Mouse (Mus musculus): Measurements from ENCODE around the gene Prr7. TPM values are rescaled to one million over a fixed set of nuclear protein-coding genes. Genes with fewer than 3 reads are reported as not detected.
"Not testable (repeated sequence)": the region's sequence is repeated elsewhere in the genome, so short reads cannot be mapped to it uniquely, and the experiment has no call there.

The Prr7 gene
- polyA plus RNA-seq, 1 experiment from 2014 or later = 0.30 TPM

- Histone ChIP-seq H3K27ac (replicated peaks in 1 of 2; ENCODE audit: control insufficient read depth in 1 of 2, insufficient read depth in 1 of 2, low read depth in 2 of 2, low read length in 2 of 2) (no peak within 1 kb of the TSS), H3K9ac (ENCODE audit: low read length) (no peak within 1 kb of the TSS), H3K27me3 (ENCODE audit: control insufficient read depth, insufficient read depth, low read length) (peaks cover 21% of the 10 kb centered on the region), H3K4me2 (ENCODE audit: low read length) (no peak within 1 kb of the TSS), H3K9me3 (ENCODE audit: control insufficient read depth, low read length) (0 out of 2 replicates have a peak, but pooled peaks cover 2% of the 10 kb centered on the region), H3K4me1 (ENCODE audit: control insufficient read depth in 2 of 2, insufficient read depth in 2 of 2, low read length in 2 of 2) (no peaks in the 10 kb centered on the region), H3K36me3 (ENCODE audit: control insufficient read depth, insufficient read depth, low read length) (no peaks in the 10 kb centered on the region), H3K4me3 (ENCODE audit: control insufficient read depth in 1 of 2, insufficient read depth in 1 of 2, low read depth in 1 of 2, low read length in 2 of 2) (no peak within 1 kb of the TSS)
- WGBS = 83% methylated on average over 10 of the region's 10 CpGs
- ATAC-seq (ENCODE audit: insufficient number of reproducible peaks, insufficient read depth, low FRiP score, low read depth) = no peak
Observed at GRCm38 (mm10) chr13:55426613-55427012, 37.5 kb upstream of the Prr7 start, which contains the start of gene F12. Gene F12, minus strand, starts transcription at chr13:55426793.

GRCm38 (mm10) chr13:55429226-55429888 is 34.7 kb upstream of the Prr7 start:
- ATAC-seq (ENCODE audit: insufficient number of reproducible peaks, insufficient read depth, low FRiP score, low read depth) = no peak
- no peak overlapping the region for H3K27ac ChIP-seq (replicated peaks in 1 of 2; ENCODE audit: control insufficient read depth in 1 of 2, insufficient read depth in 1 of 2, low read depth in 2 of 2, low read length in 2 of 2)
- no peak overlapping the region for H3K4me2 ChIP-seq (ENCODE audit: low read length)
- H3K27me3 ChIP-seq (ENCODE audit: control insufficient read depth, insufficient read depth, low read length) = 0 out of 2 replicates have a peak, but pooled peaks cover 7% of the 10 kb centered on the region
- no peaks in the 10 kb centered on the region for H3K36me3 ChIP-seq (ENCODE audit: control insufficient read depth, insufficient read depth, low read length)
- no peak overlapping the region for H3K4me3 ChIP-seq (ENCODE audit: control insufficient read depth in 1 of 2, insufficient read depth in 1 of 2, low read depth in 1 of 2, low read length in 2 of 2)
- 65% methylated on average over 12 of the region's 12 CpGs for WGBS
- 0 out of 2 replicates have a peak, but pooled peaks cover 2% of the 10 kb centered on the region for H3K9me3 ChIP-seq (ENCODE audit: control insufficient read depth, low read length)
- H3K4me1 ChIP-seq (ENCODE audit: control insufficient read depth in 2 of 2, insufficient read depth in 2 of 2, low read length in 2 of 2) = no peaks in the 10 kb centered on the region
- H3K9ac ChIP-seq (ENCODE audit: low read length) = no peak overlapping the region

- H3K9ac ChIP-seq (ENCODE audit: low read length) = no peak overlapping the region
- 0 out of 2 replicates have a peak, but pooled peaks cover 2% of the 10 kb centered on the region for H3K9me3 ChIP-seq (ENCODE audit: control insufficient read depth, low read length)
- 0 out of 2 replicates have a peak, but pooled peaks cover 7% of the 10 kb centered on the region for H3K27me3 ChIP-seq (ENCODE audit: control insufficient read depth, insufficient read depth, low read length)
- 73% methylated on average over 2 of the region's 2 CpGs for WGBS
- no peak overlapping the region for H3K4me2 ChIP-seq (ENCODE audit: low read length)
- no peak overlapping the region for H3K27ac ChIP-seq (replicated peaks in 1 of 2; ENCODE audit: control insufficient read depth in 1 of 2, insufficient read depth in 1 of 2, low read depth in 2 of 2, low read length in 2 of 2)
- H3K4me1 ChIP-seq (ENCODE audit: control insufficient read depth in 2 of 2, insufficient read depth in 2 of 2, low read length in 2 of 2) = no peaks in the 10 kb centered on the region
- ATAC-seq (ENCODE audit: insufficient number of reproducible peaks, insufficient read depth, low FRiP score, low read depth) = no peak
- H3K36me3 ChIP-seq (ENCODE audit: control insufficient read depth, insufficient read depth, low read length) = no peaks in the 10 kb centered on the region
- H3K4me3 ChIP-seq (ENCODE audit: control insufficient read depth in 1 of 2, insufficient read depth in 1 of 2, low read depth in 1 of 2, low read length in 2 of 2) = no peak overlapping the region
Observed at GRCm38 (mm10) chr13:55430566-55430965, 33.5 kb upstream of the Prr7 start.

- 64% methylated on average over 10 of the region's 10 CpGs for WGBS
- ATAC-seq (ENCODE audit: insufficient number of reproducible peaks, insufficient read depth, low FRiP score, low read depth) = no peak
- Histone ChIP-seq H3K4me1 (ENCODE audit: control insufficient read depth in 2 of 2, insufficient read depth in 2 of 2, low read length in 2 of 2) (no peaks in the 10 kb centered on the region), H3K9ac (ENCODE audit: low read length) (no peak overlapping the region), H3K27ac (replicated peaks in 1 of 2; ENCODE audit: control insufficient read depth in 1 of 2, insufficient read depth in 1 of 2, low read depth in 2 of 2, low read length in 2 of 2) (no peak overlapping the region), H3K4me2 (ENCODE audit: low read length) (no peak overlapping the region), H3K27me3 (ENCODE audit: control insufficient read depth, insufficient read depth, low read length) (0 out of 2 replicates have a peak, but pooled peaks cover 7% of the 10 kb centered on the region), H3K4me3 (ENCODE audit: control insufficient read depth in 1 of 2, insufficient read depth in 1 of 2, low read depth in 1 of 2, low read length in 2 of 2) (no peak overlapping the region), H3K36me3 (ENCODE audit: control insufficient read depth, insufficient read depth, low read length) (no peaks in the 10 kb centered on the region), H3K9me3 (ENCODE audit: control insufficient read depth, low read length) (0 out of 2 replicates have a peak, but pooled peaks cover 2% of the 10 kb centered on the region)
Observed at GRCm38 (mm10) chr13:55431889-55432685, 32.0 kb upstream of the Prr7 start.

- not testable (repeated sequence) for H3K4me2 ChIP-seq (ENCODE audit: low read length); ATAC-seq (ENCODE audit: insufficient number of reproducible peaks, insufficient read depth, low FRiP score, low read depth)
Observed at GRCm38 (mm10) chr13:55437111-55437629, 26.9 kb upstream of the Prr7 start.

GRCm38 (mm10) chr13:55443799-55444285 is 20.2 kb upstream of the Prr7 start:
- Histone ChIP-seq H3K27ac (replicated peaks in 1 of 2; ENCODE audit: control insufficient read depth in 1 of 2, insufficient read depth in 1 of 2, low read depth in 2 of 2, low read length in 2 of 2) (peak overlapping the region in 1 of 2 experiments; percentile 93; a peak in 2 of 4 replicates), H3K9me3 (ENCODE audit: control insufficient read depth, low read length) (no peaks in the 10 kb centered on the region), H3K36me3 (ENCODE audit: control insufficient read depth, insufficient read depth, low read length) (no peaks in the 10 kb centered on the region), H3K4me2 (ENCODE audit: low read length) (peak overlapping the region; percentile 74), H3K27me3 (ENCODE audit: control insufficient read depth, insufficient read depth, low read length) (no peaks in the 10 kb centered on the region), H3K4me1 (ENCODE audit: control insufficient read depth in 2 of 2, insufficient read depth in 2 of 2, low read length in 2 of 2) (peaks cover 4 to 21% of the 10 kb centered on the region in 2 experiments), H3K4me3 (ENCODE audit: control insufficient read depth in 1 of 2, insufficient read depth in 1 of 2, low read depth in 1 of 2, low read length in 2 of 2) (peak overlapping the region; percentile 78 to 95; a peak in 3 of 4 replicates), H3K9ac (ENCODE audit: low read length) (peak overlapping the region; percentile 62; the same call in 1 of the 2 replicates)
- 39% methylated on average over 9 of the region's 9 CpGs for WGBS
- no peak for ATAC-seq (ENCODE audit: insufficient number of reproducible peaks, insufficient read depth, low FRiP score, low read depth)

More at GRCm38 (mm10) chr13:55437111-55437629, 26.9 kb upstream of the Prr7 start:
- not testable (repeated sequence) for H3K27ac ChIP-seq (replicated peaks in 1 of 2; ENCODE audit: control insufficient read depth in 1 of 2, insufficient read depth in 1 of 2, low read depth in 2 of 2, low read length in 2 of 2); H3K27me3 ChIP-seq (ENCODE audit: control insufficient read depth, insufficient read depth, low read length); H3K36me3 ChIP-seq (ENCODE audit: control insufficient read depth, insufficient read depth, low read length); H3K9me3 ChIP-seq (ENCODE audit: control insufficient read depth, low read length); H3K4me1 ChIP-seq (ENCODE audit: control insufficient read depth in 2 of 2, insufficient read depth in 2 of 2, low read length in 2 of 2); H3K4me3 ChIP-seq (ENCODE audit: control insufficient read depth in 1 of 2, insufficient read depth in 1 of 2, low read depth in 1 of 2, low read length in 2 of 2); H3K9ac ChIP-seq (ENCODE audit: low read length)
- WGBS = 77% methylated on average over 13 of the region's 15 CpGs

GRCm38 (mm10) chr13:55444286-55444936 is 19.7 kb upstream of the Prr7 start:
- peak overlapping the region; percentile 74 for H3K4me2 ChIP-seq (ENCODE audit: low read length)
- H3K4me1 ChIP-seq (ENCODE audit: control insufficient read depth in 2 of 2, insufficient read depth in 2 of 2, low read length in 2 of 2) = peaks cover 4 to 21% of the 10 kb centered on the region in 2 experiments
- WGBS = 1% methylated on average over 32 of the region's 33 CpGs
- H3K9me3 ChIP-seq (ENCODE audit: control insufficient read depth, low read length) = no peaks in the 10 kb centered on the region
- peaks cover under 1% of the 10 kb centered on the region; the same call in 1 of the 2 replicates for H3K36me3 ChIP-seq (ENCODE audit: control insufficient read depth, insufficient read depth, low read length)
- H3K27ac ChIP-seq (replicated peaks in 1 of 2; ENCODE audit: control insufficient read depth in 1 of 2, insufficient read depth in 1 of 2, low read depth in 2 of 2, low read length in 2 of 2) = peak overlapping the region; percentile 93 to 99
- H3K9ac ChIP-seq (ENCODE audit: low read length) = peak overlapping the region; percentile 62
- ATAC-seq (ENCODE audit: insufficient number of reproducible peaks, insufficient read depth, low FRiP score, low read depth) = peak; percentile 64
- H3K4me3 ChIP-seq (ENCODE audit: control insufficient read depth in 1 of 2, insufficient read depth in 1 of 2, low read depth in 1 of 2, low read length in 2 of 2) = peak overlapping the region; percentile 78 to 95
- H3K27me3 ChIP-seq (ENCODE audit: control insufficient read depth, insufficient read depth, low read length) = no peaks in the 10 kb centered on the region
